Mouse (Mus musculus) G1E (cell line): Measurements from ENCODE around the gene Cdh13.

Experiments
- CTCF ChIP-seq: IDR thresholded peaks from 2 replicates; pipeline ENCODE4 v1.5.1; 2012; ENCODE audit warnings: low read depth, low read length, inconsistent platforms, mixed read lengths
- GATA1 ChIP-seq: IDR thresholded peaks from 2 replicates; pipeline ENCODE4 v1.6.1; 2012; ENCODE audit warnings: borderline replicate concordance, low read length, inconsistent platforms, mixed read lengths
- POLR2AphosphoS5 ChIP-seq: IDR thresholded peaks from 2 replicates; pipeline ENCODE4 v1.6.1; 2012; ENCODE audit warnings: low read depth, low read length, inconsistent platforms; ENCODE audit not compliant: insufficient replicate concordance
- TAL1 ChIP-seq: conservative IDR thresholded peaks from 2 replicates; pipeline ENCODE4 v1.6.1; 2012; ENCODE audit warnings: low read depth, low read length, inconsistent platforms, mixed read lengths

DNA sequence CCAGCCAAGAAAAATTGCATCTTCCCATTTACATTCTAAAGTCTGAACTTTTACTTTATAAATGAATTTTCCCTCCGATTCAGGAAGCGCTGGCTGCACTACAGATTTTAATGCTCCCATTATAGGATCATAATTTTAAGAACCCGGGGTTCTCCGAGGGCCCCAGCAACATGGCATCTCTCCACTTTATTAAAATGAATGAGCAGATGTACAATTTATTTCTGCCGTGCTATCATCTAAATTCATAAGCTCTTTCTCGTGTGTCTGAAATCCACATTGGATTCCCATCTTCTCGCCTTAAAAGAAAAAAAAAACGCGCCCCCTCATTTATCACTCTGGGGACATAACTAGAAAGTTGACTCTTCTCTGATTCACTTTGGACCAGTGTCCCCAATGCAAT lies 925.0 kb downstream of the Cdh13 start:
- no peak for TF ChIP-seq CTCF
- no peak for TF ChIP-seq GATA1
- TF ChIP-seq POLR2AphosphoS5: no peak
- no peak for TF ChIP-seq TAL1
